Mouse (Mus musculus): ENCODE data around the gene Tfdp1.

Tfdp1 gene

GRCm38 (mm10) chr8:13353155-13353833, 14.7 kb downstream of the Tfdp1 start:
- no peak for DNase-seq (ENCODE audit: low spot score)

- DNase-seq (ENCODE audit: low spot score), result no peak
Measured at GRCm38 (mm10) chr8:13353883-13354282, 15.3 kb downstream of the Tfdp1 start.

- no peak for DNase-seq (ENCODE audit: low spot score)
Measured at GRCm38 (mm10) chr8:13356221-13356620, 17.7 kb downstream of the Tfdp1 start.

- DNase-seq (ENCODE audit: low spot score), result peak; percentile 53
Measured at GRCm38 (mm10) chr8:13356681-13357080, 18.1 kb downstream of the Tfdp1 start.

GRCm38 (mm10) chr8:13360213-13360612, 21.7 kb downstream of the Tfdp1 start:
- DNase-seq (ENCODE audit: low spot score), result no peak

DNA sequence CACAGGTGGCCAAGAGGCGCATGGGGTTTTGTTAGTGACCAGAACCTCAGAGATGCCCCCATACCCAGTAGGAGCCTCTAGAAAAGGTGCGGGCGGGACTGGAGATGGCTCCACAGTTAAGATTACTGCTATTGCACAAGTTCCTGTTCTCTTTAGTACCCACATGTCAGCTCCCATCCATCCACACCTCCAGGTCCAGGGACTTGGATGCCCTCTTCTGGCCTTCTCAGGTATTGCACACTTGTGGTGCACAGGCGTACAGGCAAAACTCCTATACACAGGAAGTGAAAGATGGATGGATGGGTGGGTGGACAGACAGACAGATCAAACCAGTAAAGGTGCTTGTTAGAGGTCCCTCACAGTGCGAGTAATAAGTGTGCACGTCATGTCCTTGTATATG, 23.3 kb downstream of the Tfdp1 start:
- DNase-seq (ENCODE audit: low spot score), result no peak

- DNase-seq (ENCODE audit: low spot score), result no peak
Measured at GRCm38 (mm10) chr8:13373151-13373662, 34.7 kb downstream of the Tfdp1 start.

- no peak for DNase-seq (ENCODE audit: low spot score)
Measured at GRCm38 (mm10) chr8:13381630-13382029, 43.1 kb downstream of the Tfdp1 start.

- DNase-seq (ENCODE audit: low spot score), result no peak
Measured at GRCm38 (mm10) chr8:13382536-13382935, 44.0 kb downstream of the Tfdp1 start.

- no peak for DNase-seq (ENCODE audit: low spot score)
Measured at GRCm38 (mm10) chr8:13382999-13383398, 44.4 kb downstream of the Tfdp1 start.

DNA sequence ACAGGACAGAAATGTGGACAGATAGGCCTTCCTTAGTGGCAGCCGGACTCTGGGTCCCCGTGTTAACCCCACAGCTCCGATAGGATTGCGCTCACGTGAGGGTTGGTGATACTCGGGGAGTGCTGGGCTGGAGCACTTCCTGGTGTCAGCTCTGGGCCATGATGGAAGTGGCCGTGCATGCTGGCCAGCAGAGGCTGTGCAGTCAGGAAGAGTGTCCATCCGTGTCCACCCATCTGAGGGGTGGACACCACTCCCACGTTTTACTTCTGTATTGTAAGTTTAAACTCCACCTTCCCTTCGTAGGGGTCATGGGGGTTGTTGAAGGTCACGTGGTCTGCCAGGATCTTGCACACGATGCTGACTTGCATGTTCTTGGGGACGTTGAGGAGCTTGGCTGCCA, 47.8 kb downstream of the Tfdp1 start:
- DNase-seq (ENCODE audit: low spot score), result no peak

GRCm38 (mm10) chr8:13387728-13388127, 49.2 kb downstream of the Tfdp1 start:
- DNase-seq (ENCODE audit: low spot score), result no peak

GRCm38 (mm10) chr8:13388744-13389143, 50.2 kb downstream of the Tfdp1 start:
- no peak for DNase-seq (ENCODE audit: low spot score)

GRCm38 (mm10) chr8:13393869-13394268, 55.3 kb downstream of the Tfdp1 start:
- no peak for DNase-seq (ENCODE audit: low spot score)

- DNase-seq (ENCODE audit: low spot score), result no peak
Measured at GRCm38 (mm10) chr8:13396725-13397124, 58.2 kb downstream of the Tfdp1 start, which contains the start of gene Atp4b. Atp4b (minus strand) TSS chr8:13396825.

- DNase-seq (ENCODE audit: low spot score), result no peak
Measured at GRCm38 (mm10) chr8:13403517-13403916, 65.0 kb downstream of the Tfdp1 start.

DNA sequence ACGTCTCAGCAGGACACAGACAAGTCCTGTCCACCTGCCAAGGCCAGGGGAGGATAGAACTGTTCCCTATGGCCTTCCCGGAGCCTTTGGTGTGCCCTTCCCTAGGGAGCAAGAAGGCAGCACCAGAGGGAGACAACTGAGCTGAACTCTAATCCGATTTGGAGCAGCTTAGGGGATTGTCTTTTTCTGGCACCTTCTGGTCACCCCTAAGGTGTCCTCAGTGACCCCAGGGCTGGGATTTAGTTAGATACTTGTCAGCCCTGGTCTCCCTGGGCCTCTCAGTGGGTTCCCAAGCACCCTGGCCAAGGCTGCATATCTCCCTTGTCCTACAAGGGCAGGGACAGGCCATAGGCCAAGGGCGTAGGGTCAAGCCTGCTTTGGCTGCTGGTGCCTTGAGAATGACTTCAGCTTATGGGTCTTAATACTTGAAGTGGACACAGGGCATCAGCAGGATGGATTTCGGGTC, 66.1 kb downstream of the Tfdp1 start, which contains the start of gene Grk1:
Grk1 (plus strand) TSS at position 416 of the 466 bp plus-strand sequence.
- no peak for DNase-seq (ENCODE audit: low spot score)

DNA sequence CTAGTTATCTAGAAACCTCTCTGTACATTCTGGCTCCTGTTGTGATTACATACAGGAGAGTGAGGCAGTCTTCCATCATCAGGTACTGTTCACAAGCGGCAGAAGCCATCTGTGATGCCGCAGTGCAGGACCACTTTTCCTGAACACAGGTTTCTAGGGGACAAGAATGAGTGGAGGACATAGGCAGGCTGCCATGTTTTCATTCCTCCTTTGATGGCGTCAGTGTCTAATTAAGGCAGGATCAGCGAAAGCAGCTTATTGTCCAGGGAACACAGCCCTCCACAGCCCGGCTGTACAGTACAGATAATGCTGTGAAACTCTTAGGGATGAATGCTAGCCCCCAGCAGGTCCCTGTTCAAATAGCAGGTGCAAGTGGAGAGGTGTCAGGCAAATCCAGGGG, 67.5 kb downstream of the Tfdp1 start:
- DNase-seq (ENCODE audit: low spot score), result no peak

DNA sequence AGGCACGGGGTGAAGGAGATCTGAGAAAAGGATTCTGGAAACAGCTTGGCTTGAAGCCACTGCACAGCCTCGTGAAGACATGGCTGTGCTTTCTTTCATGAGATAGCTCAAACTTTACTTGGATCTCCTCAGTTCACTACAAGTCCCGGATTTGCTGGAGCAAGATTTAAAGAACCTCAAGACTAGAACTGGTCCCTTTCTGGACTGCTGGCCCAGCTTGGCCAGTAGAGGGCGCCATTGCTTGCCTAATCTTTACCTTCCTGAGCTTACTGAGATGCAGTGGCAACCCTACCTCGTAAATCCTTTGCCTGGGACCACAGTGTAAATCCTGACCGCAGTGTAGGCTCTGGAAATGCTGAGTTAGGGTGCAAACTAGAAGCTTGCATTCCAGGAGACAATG, 73.0 kb downstream of the Tfdp1 start:
- DNase-seq (ENCODE audit: low spot score), result peak; percentile 58

DNA sequence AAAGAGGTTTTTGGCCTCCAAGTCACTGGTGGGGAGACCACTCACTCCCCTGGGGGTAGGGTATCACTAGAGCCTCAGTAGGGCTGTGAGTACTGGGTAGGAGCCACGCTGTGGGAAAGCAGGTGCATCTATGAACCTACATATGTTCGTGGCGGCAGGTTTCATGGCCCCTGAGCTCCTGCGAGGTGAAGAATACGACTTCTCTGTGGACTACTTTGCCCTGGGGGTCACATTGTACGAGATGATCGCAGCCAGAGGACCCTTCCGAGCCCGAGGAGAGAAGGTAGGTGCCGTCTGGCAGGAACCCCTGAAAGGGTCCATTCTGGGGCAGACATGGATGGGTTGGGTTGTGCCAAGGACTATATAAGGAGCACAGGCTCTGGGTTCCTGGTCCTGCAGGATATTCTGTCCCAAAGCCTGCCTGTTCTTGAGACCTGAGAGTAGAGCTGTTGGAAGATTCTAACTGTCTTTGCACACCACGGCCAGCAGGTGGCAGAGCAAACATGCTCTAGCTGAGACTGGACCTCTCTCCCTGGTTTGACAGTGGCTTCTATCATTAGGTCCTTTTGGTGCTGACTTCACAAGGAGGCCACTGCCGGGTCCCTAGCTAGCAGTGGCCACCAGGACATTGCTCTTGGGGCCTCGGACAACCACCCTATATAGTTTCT, 74.5 kb downstream of the Tfdp1 start:
- DNase-seq (ENCODE audit: low spot score), result peak; percentile 52

GRCm38 (mm10) chr8:13413823-13414390, 75.4 kb downstream of the Tfdp1 start:
- no peak for DNase-seq (ENCODE audit: low spot score)

DNA sequence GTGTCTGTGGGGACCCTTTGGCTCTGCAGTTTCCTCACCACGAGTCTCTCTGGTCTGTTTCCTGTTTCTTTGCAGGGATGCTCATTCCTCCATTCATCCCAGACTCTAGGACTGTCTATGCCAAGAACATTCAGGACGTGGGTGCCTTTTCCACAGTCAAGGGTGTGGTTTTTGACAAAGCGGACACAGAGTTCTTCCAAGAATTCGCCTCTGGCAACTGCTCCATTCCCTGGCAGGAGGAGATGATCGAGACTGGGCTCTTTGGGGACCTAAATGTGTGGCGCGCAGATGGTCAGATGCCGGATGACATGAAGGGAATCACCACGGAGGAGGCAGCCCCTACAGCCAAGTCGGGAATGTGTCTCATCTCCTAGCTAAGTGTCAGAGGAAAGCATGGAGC, 77.3 kb downstream of the Tfdp1 start:
- no peak for DNase-seq (ENCODE audit: low spot score)

DNA sequence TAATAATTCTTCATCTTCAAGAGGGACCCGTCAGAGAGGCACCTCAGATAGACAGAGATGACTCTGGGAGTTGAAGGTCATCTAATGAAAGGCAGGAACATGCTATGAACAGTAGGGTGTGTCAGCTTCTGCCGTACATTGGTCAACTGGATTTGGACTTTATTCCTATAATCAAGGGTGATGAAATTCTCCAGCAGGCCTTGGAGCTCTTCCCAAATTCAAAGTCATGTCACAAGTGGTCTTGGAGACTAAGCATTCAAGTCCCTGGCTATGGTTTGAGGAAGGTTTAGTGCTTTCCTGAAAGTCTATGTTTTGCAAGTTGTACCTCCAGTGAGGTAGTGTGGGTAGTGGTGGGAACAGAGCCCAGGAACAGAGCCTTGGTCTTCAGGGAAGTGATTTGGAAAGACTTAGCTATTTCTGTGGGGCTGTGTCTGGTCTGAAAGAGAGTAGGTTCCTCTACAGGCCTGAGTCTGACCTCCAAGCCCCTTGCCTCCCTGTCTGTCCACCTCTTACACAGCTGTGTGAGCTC, 80.6 kb downstream of the Tfdp1 start:
- no peak for DNase-seq (ENCODE audit: low spot score)
